Mouse (Mus musculus) heart, postnatal 0 days (tissue): Measurements from ENCODE around the gene Hdac4. TPM values are rescaled to one million over a fixed set of nuclear protein-coding genes. Genes with fewer than 3 reads are reported as not detected.
A peak's percentile ranks its signal among the peaks of the same experiment; 100 is the strongest.

ENCODE experiments used
- ATAC-seq: fragments of 200-750 bp; cut with Nextera tagmentation; 2 replicates; pipeline ENCODE4 v1.8.0; 2017; ENCODE audit warnings: low read depth, moderate number of reproducible peaks, moderate library complexity; ENCODE audit not compliant: insufficient read depth
- DNase-seq: peaks from one replicate; pipeline ENCODE4 v3.0.0-alpha.2; 2016; ENCODE audit warnings: low spot score
- H3K27ac ChIP-seq: fragments of 300-500 bp; sonication (generic); 2 replicates; pipeline ENCODE4 v1.5.1; 2014; ENCODE audit warnings: low read depth, mild to moderate bottlenecking
- H3K27me3 ChIP-seq: fragments of 300-500 bp; sonication (generic); 2 replicates; pipeline ENCODE4 v1.6.1; 2014; ENCODE audit warnings: low read length, mixed read lengths; ENCODE audit not compliant: control insufficient read depth, insufficient read depth
- H3K36me3 ChIP-seq: fragments of 300-500 bp; sonication (generic); replicated peaks from 2 replicates; pipeline ENCODE4 v1.6.1; 2014; ENCODE audit warnings: low read length, mixed read lengths; ENCODE audit not compliant: control insufficient read depth, insufficient read depth
- H3K4me1 ChIP-seq: fragments of 300-500 bp; sonication (generic); 2 replicates; pipeline ENCODE4 v1.6.1; 2014; ENCODE audit warnings: antibody characterized with exemption; ENCODE audit not compliant: control insufficient read depth, insufficient read depth
- H3K4me2 ChIP-seq: fragments of 300-500 bp; sonication (generic); 2 replicates; pipeline ENCODE4 v1.6.1; 2014; ENCODE audit warnings: low read depth, mild to moderate bottlenecking, low read length, moderate library complexity
- H3K4me3 ChIP-seq: fragments of 300-500 bp; sonication (generic); 2 replicates; pipeline ENCODE4 v1.5.1; 2014; ENCODE audit warnings: low read depth, low read length
- H3K9ac ChIP-seq: fragments of 300-500 bp; sonication (generic); replicated peaks from 2 replicates; pipeline ENCODE4 v1.6.1; 2014; ENCODE audit warnings: low read depth, low read length, mixed read lengths
- H3K9me3 ChIP-seq: fragments of 300-500 bp; sonication (generic); replicated peaks from 2 replicates; pipeline ENCODE4 v1.6.1; 2016; ENCODE audit warnings: low read length; ENCODE audit not compliant: control insufficient read depth
- CTCF ChIP-seq: IDR thresholded peaks from 2 replicates; pipeline ENCODE4 v1.5.1; 2016; ENCODE audit warnings: antibody characterized with exemption, control low read depth, low read depth
- EP300 ChIP-seq: IDR thresholded peaks from 2 replicates; pipeline ENCODE4 v1.6.1; 2016; ENCODE audit warnings: antibody characterized with exemption, low read depth
- WGBS: fragments of 180-500 bp; shearing (Covaris S2); extraction: QIAGEN DNeasy Blood & Tissue Kit; methylation state at CpG from one replicate; pipeline ENCODE4 v1.1.7; 2014; 5-methylcytosine and 5-hydroxymethylcytosine counted together
- polyA plus RNA-seq: library from polyadenylated mRNA; unstranded; fragments of >200 nt; fragmentation: Nextera tagmentation; extraction: Ambion mirVana; gene quantifications from 2 replicates; pipeline ENCODE4 v1.2.1, GENCODE M21; 2015
- total RNA-seq: library from RNA; depleted of rRNA; stranded (reverse); fragments of >200 nt; gene quantifications from 2 replicates; pipeline ENCODE4 v1.2.3, GENCODE M21; 2014; ENCODE audit warnings: low replicate concordance

The Hdac4 gene
- total and polyA plus RNA-seq, 2 experiments from 2014 or later, result 6.8 to 13.0 TPM

GRCm38 (mm10) chr1:92223956-92224891 is 28.7 kb upstream of the Hdac4 start:
- H3K4me2 ChIP-seq, result no peak overlapping the region
- no peak for DNase-seq
- H3K4me1 ChIP-seq, result no peaks in the 10 kb centered on the region
- H3K27me3 ChIP-seq, result no peaks in the 10 kb centered on the region
- no peak for ATAC-seq
- no peak overlapping the region for H3K27ac ChIP-seq
- WGBS, result 56% methylated on average over 17 of the region's 17 CpGs
- no peak overlapping the region for H3K9ac ChIP-seq
- no peak for TF ChIP-seq CTCF
- no peak for TF ChIP-seq EP300
- H3K9me3 ChIP-seq, result no peaks in the 10 kb centered on the region
- no peaks in the 10 kb centered on the region for H3K36me3 ChIP-seq
- H3K4me3 ChIP-seq, result no peak overlapping the region

GRCm38 (mm10) chr1:92216710-92217109 is 21.2 kb upstream of the Hdac4 start:
- H3K27ac ChIP-seq, result no peak overlapping the region
- H3K4me2 ChIP-seq, result no peak overlapping the region
- DNase-seq, result no peak
- no peaks in the 10 kb centered on the region for H3K36me3 ChIP-seq
- no peak for ATAC-seq
- H3K4me1 ChIP-seq, result peaks cover 21% of the 10 kb centered on the region
- H3K9me3 ChIP-seq, result no peaks in the 10 kb centered on the region
- H3K4me3 ChIP-seq, result no peak overlapping the region
- WGBS, result 76% methylated on average over 11 of the region's 11 CpGs
- TF ChIP-seq CTCF (no peak), EP300 (no peak)
- no peak overlapping the region for H3K9ac ChIP-seq
- H3K27me3 ChIP-seq, result no peaks in the 10 kb centered on the region

DNA sequence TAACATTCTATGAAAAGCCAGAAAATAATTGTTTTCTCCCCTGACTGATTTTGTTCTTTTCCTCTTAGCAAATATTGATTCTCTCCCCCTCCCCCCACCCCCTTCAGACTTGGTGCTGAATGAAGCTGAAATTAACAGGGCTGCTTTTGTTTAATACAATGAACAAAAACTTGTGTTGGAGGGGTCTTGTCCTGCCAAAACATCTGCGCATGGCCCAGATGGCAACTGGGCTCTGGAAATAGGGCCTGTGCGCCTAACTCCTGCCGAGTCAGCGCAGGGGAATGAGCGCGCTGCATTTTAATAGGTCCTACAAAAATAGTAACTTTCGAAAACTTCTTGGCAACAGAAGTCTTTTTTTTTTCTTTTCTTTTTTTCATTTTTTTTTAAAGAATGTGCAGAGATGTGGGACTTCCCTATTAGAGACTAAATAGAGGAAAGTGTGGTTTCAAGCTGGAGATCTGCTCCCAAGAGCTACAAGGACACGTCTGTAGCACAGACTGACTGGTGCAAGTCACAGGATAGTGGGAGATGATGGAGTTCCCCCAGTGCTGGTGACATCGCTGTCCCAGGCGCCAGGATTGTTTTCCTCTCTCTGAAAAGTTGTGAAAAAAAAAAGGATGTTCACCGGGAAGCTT is 20.6 kb upstream of the Hdac4 start:
- H3K9ac ChIP-seq, result no peak overlapping the region
- H3K9me3 ChIP-seq, result no peaks in the 10 kb centered on the region
- H3K4me1 ChIP-seq, result peaks cover 21% of the 10 kb centered on the region
- H3K27me3 ChIP-seq, result no peaks in the 10 kb centered on the region
- H3K4me3 ChIP-seq, result no peak overlapping the region
- DNase-seq (no peak), ATAC-seq (no peak)
- no peak overlapping the region for H3K4me2 ChIP-seq
- no peak for TF ChIP-seq EP300
- no peak for TF ChIP-seq CTCF
- no peaks in the 10 kb centered on the region for H3K36me3 ChIP-seq
- 67% methylated on average over 11 of the region's 11 CpGs for WGBS
- H3K27ac ChIP-seq, result no peak overlapping the region; the same call in 1 of the 2 replicates

DNA sequence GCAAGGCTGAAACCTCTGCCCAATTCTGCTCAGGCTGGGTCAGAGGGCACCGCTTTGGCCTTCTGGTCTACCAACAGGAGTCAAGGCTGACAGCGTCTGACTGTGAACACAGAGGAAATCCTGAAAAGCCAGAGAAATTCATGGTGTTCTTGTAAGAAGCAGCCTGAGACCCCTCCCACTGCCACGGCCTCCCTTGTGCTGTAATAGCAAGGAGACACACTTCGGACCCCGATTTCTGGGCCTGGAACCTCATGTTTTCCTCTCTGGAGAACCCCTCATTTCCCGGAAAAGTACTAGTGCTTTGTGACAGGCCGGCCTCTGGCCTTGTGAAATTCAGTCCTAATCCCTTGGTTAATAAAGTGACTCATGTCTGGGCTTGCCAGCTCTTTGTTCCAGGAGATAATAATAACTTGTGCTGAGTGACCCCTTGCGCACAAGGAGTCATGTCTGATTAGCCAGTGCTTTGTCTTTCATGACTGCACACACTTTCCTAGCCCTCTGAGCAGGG is 19.7 kb upstream of the Hdac4 start:
- 0 out of 2 replicates have a peak overlapping the region, but pooled peaks have one; percentile 4 for H3K9ac ChIP-seq
- DNase-seq, result peak; percentile 82
- no peaks in the 10 kb centered on the region for H3K36me3 ChIP-seq
- H3K9me3 ChIP-seq, result no peaks in the 10 kb centered on the region
- no peak overlapping the region for H3K4me2 ChIP-seq
- H3K4me3 ChIP-seq, result no peak overlapping the region
- H3K27ac ChIP-seq, result peak overlapping the region; percentile 86
- TF ChIP-seq EP300 (no peak), CTCF (no peak)
- H3K4me1 ChIP-seq, result peaks cover 21% of the 10 kb centered on the region
- no peaks in the 10 kb centered on the region for H3K27me3 ChIP-seq
- 53% methylated on average over 8 of the region's 8 CpGs for WGBS
- peak; percentile 57 for ATAC-seq

GRCm38 (mm10) chr1:92212003-92212750 is 16.7 kb upstream of the Hdac4 start:
- peak; percentile 60 for ATAC-seq
- peaks cover 21% of the 10 kb centered on the region for H3K4me1 ChIP-seq
- peak; percentile 12; the same call in 1 of the 2 replicates for TF ChIP-seq CTCF
- TF ChIP-seq EP300, result no peak
- no peak overlapping the region for H3K4me3 ChIP-seq
- no peaks in the 10 kb centered on the region for H3K9me3 ChIP-seq
- H3K27ac ChIP-seq, result peak overlapping the region; percentile 36
- no peak overlapping the region for H3K9ac ChIP-seq
- H3K36me3 ChIP-seq, result no peaks in the 10 kb centered on the region
- 18% methylated on average over 13 of the region's 13 CpGs for WGBS
- no peak overlapping the region for H3K4me2 ChIP-seq
- no peaks in the 10 kb centered on the region for H3K27me3 ChIP-seq
- peak; percentile 69 for DNase-seq
